7 mouse cellular contexts compared by ENCODE assay signal in genomic region chr3:97681321-97682158, GRCm38 (mm10). TPM values are rescaled to one million over a fixed set of nuclear protein-coding genes. Genes with fewer than 3 reads are reported as not detected.
DNase-seq lines count a peak whose midpoint lies in the region; ATAC-seq lines count a peak whose summit lies in the region.

No protein-coding gene starts in this region.

- no peak overlapping the region for H3K27ac ChIP-seq in intestine, embryonic 15.5 days

- H3K9ac ChIP-seq in intestine, embryonic 15.5 days, result peak overlapping the region; percentile 18

- no peaks in the 10 kb centered on the region for H3K9me3 ChIP-seq in intestine, embryonic 15.5 days

- ATAC-seq in intestine, embryonic 15.5 days, result peak; percentile 65

- peak; percentile 83 to 93 for DNase-seq in adrenal gland, adult (ENCODE audit: inconsistent age in 2 of 2, low spot score in 1 of 2)
- DNase-seq in cerebellum, postnatal 4 days (ENCODE audit: low spot score in 2 of 2), result peak; percentile 38 to 56
- peak; percentile 45 to 52 for DNase-seq in gastrocnemius, adult 8-10 months (ENCODE audit: low spot score in 2 of 2)
- DNase-seq in left cerebral cortex, postnatal 36 days (ENCODE audit: low spot score in 2 of 2), result peak; percentile 69 to 70
- peak; percentile 84 for DNase-seq in mesoderm, embryonic 11.5 days (ENCODE audit: low read depth, low spot score)
- DNase-seq in right cerebral cortex, postnatal 36 days (ENCODE audit: low spot score in 2 of 2), result peak; percentile 52 to 66

- peaks cover 16% of the 10 kb centered on the region for H3K4me1 ChIP-seq in intestine, embryonic 15.5 days (replicated peaks)

- peak overlapping the region; percentile 38 for H3K4me3 ChIP-seq in intestine, embryonic 15.5 days (replicated peaks)

- no peaks in the 10 kb centered on the region for H3K36me3 ChIP-seq in intestine, embryonic 15.5 days

- no peaks in the 10 kb centered on the region for H3K27me3 ChIP-seq in intestine, embryonic 15.5 days (replicated peaks)

- intact Hi-C loops in left cerebral cortex, postnatal 36 days (cut with DNase I), result loop anchor here (5.0 to 10.0 kb wide), 3 partner anchors 86 to 543 kb away; partner anchors contain the start of gene Reg4

- H3K4me2 ChIP-seq in intestine, embryonic 15.5 days (replicated peaks), result peak overlapping the region; percentile 75

- WGBS in intestine, embryonic 15.5 days, result 4% methylated on average over 33 of the region's 33 CpGs

RNA-seq across cellular contexts. Expression of gene Gm17651, which starts 7.0 kb away (rescaled TPM):
- total RNA-seq in gastrocnemius, adult 8-10 months (2022), result not detected
- polyA plus RNA-seq in intestine, embryonic 15.5 days (2015; fragmentation: Nextera tagmentation; extraction: Ambion mirVana), result not detected in 2 replicates
- not detected for total RNA-seq in left cerebral cortex, postnatal 36 days (2021)

RNA-seq across cellular contexts. Expression of gene Prkab2, which starts 23.5 kb away (rescaled TPM):
- total RNA-seq in gastrocnemius, adult 8-10 months (2022), result 100 to 1,000 TPM; 206 to 278 (median 246) TPM
- polyA plus RNA-seq in intestine, embryonic 15.5 days (2015; fragmentation: Nextera tagmentation; extraction: Ambion mirVana), result 6.7 and 6.8 TPM in 2 replicates
- total RNA-seq in left cerebral cortex, postnatal 36 days (2021), result 10 to 100 TPM; 26.4 to 30.8 TPM

RNA-seq across cellular contexts. Expression of gene Fmo5, which starts 52.9 kb away (rescaled TPM):
- 1 to 10 TPM; 5.9 to 7.6 (median 7.5) TPM for total RNA-seq in gastrocnemius, adult 8-10 months (2022)
- polyA plus RNA-seq in intestine, embryonic 15.5 days (2015; fragmentation: Nextera tagmentation; extraction: Ambion mirVana), result 30.8 and 33.0 TPM in 2 replicates
- total RNA-seq in left cerebral cortex, postnatal 36 days (2021), result 1 to 10 TPM; 3.2 to 3.6 TPM

Comparison
In these comparisons a context has a peak if more than half of its experiments do, and no peak if none do; other contexts are left out.
1. RNA of gene Prkab2, which starts 23.5 kb away (total RNA-seq): 206 to 278 TPM in gastrocnemius, adult 8-10 months; 26.4 to 30.8 TPM in left cerebral cortex, postnatal 36 days; every median in the first group is over 4 times any median in the second.
2. Peak in every context shown above with its lines, with median percentiles within 50 percentile points of each other: DNase-seq.